Mouse (Mus musculus): ENCODE results near the gene Ccdc28a. TPM values are rescaled to one million over a fixed set of nuclear protein-coding genes. Genes with fewer than 3 reads are reported as not detected.

Ccdc28a gene
- polyA plus RNA-seq, 1 experiment from 2014 or later: 10.2 TPM

DNA sequence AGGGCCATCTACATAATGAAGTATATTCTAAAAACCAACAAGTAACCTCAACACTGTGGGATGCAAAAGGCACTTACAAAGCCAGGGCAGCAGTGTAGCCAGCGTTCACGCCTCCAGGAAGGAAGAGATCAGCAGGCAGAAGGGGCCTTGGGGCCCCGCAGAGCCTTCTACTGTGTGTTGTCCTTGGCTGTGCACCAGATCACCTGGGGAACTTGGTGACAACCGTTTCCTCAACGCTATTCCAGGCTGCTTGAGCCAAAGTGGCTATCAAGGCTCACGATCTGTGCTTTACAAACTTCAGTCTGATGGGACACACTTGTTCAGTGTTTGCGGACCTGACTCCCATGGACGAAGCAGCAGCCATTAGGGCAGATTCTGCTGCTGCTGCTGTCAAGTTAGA is 43.1 kb downstream of the Ccdc28a start:
- H3K4me2 ChIP-seq: no peak overlapping the region
- 0 out of 2 replicates have a peak, but pooled peaks cover 11% of the 10 kb centered on the region for H3K4me1 ChIP-seq
- no peaks in the 10 kb centered on the region for H3K9me3 ChIP-seq
- H3K9ac ChIP-seq: no peak overlapping the region
- no peak for ATAC-seq (ENCODE audit: borderline replicate concordance, extremely low read depth, low FRiP score, low TSS enrichment)
- no peaks in the 10 kb centered on the region for H3K27me3 ChIP-seq
- no peak overlapping the region for H3K4me3 ChIP-seq
- 18% methylated on average over 8 of the region's 8 CpGs for WGBS
- no peak overlapping the region for H3K27ac ChIP-seq
- H3K36me3 ChIP-seq: no peaks in the 10 kb centered on the region

DNA sequence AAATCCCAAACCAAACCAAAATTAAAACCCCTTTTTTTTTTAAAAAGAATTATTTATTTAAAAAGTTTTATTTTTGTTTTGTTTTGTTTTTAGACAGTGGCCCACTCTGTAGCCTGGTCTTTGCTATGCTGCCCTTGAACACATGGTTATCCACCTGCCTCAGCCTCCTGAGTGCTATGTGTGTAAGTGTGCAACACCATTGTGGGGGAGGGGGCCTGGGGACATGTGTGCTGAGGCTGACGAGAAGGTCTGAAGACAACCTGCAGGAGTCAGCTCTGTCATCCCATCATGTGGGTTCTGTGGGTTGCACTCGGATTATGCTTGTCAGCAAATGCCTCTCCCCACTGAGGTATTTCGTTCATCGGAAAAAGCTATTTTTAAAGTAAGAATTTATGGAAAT is 45.3 kb downstream of the Ccdc28a start:
- 73% methylated on average over 4 of the region's 4 CpGs for WGBS
- 0 out of 2 replicates have a peak, but pooled peaks cover 11% of the 10 kb centered on the region for H3K4me1 ChIP-seq
- H3K36me3 ChIP-seq: no peaks in the 10 kb centered on the region
- H3K9me3 ChIP-seq: no peaks in the 10 kb centered on the region
- no peak overlapping the region for H3K27ac ChIP-seq
- H3K4me3 ChIP-seq: no peak overlapping the region
- H3K9ac ChIP-seq: no peak overlapping the region
- no peak for ATAC-seq (ENCODE audit: borderline replicate concordance, extremely low read depth, low FRiP score, low TSS enrichment)
- H3K4me2 ChIP-seq: no peak overlapping the region
- H3K27me3 ChIP-seq: no peaks in the 10 kb centered on the region

- no peaks in the 10 kb centered on the region for H3K9me3 ChIP-seq
- H3K4me2 ChIP-seq: no peak overlapping the region
- 59% methylated on average over 6 of the region's 6 CpGs for WGBS
- H3K4me1 ChIP-seq: 0 out of 2 replicates have a peak, but pooled peaks cover 5% of the 10 kb centered on the region
- no peak for ATAC-seq (ENCODE audit: borderline replicate concordance, extremely low read depth, low FRiP score, low TSS enrichment)
- no peaks in the 10 kb centered on the region for H3K36me3 ChIP-seq
- no peak overlapping the region for H3K27ac ChIP-seq
- no peak overlapping the region for H3K9ac ChIP-seq
- no peak overlapping the region for H3K4me3 ChIP-seq
- H3K27me3 ChIP-seq: no peaks in the 10 kb centered on the region
These were observed 46.2 kb downstream of the Ccdc28a start for GRCm38 (mm10) chr10:18188564-18188963.

DNA sequence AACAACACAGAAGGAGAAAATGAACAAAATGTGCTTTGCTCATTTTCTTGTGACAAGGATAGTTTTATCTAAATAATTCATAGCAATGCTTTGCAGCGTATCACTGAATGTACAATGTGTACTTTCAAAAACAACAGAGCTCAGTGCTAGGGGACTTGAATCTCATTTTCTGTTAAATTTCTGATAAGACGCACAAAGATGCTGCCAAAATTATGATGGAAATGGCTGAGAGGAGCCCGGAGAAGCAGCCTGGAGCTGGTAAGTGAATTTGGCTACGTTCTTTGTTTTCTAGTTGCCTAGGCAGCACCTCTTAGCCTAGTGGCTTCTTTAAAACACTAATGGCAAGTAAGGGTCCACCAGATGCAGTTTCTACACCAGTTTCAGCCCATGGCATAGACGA is 52.6 kb downstream of the Ccdc28a start:
- Histone ChIP-seq H3K4me3 (no peak overlapping the region), H3K36me3 (no peaks in the 10 kb centered on the region), H3K27ac (no peak overlapping the region), H3K4me1 (no peaks in the 10 kb centered on the region), H3K27me3 (no peaks in the 10 kb centered on the region), H3K9me3 (no peaks in the 10 kb centered on the region), H3K4me2 (no peak overlapping the region), H3K9ac (no peak overlapping the region)
- no peak for ATAC-seq (ENCODE audit: borderline replicate concordance, extremely low read depth, low FRiP score, low TSS enrichment)
- 66% methylated on average over 5 of the region's 5 CpGs for WGBS

GRCm38 (mm10) chr10:18177304-18177703 is 57.5 kb downstream of the Ccdc28a start:
- 29% methylated on average over 2 of the region's 2 CpGs for WGBS
- no peaks in the 10 kb centered on the region for H3K36me3 ChIP-seq
- no peak overlapping the region for H3K9ac ChIP-seq
- no peaks in the 10 kb centered on the region for H3K9me3 ChIP-seq
- H3K4me2 ChIP-seq: no peak overlapping the region
- H3K27ac ChIP-seq: no peak overlapping the region
- no peak overlapping the region for H3K4me3 ChIP-seq
- peak; percentile 59; the same call in 1 of the 2 replicates for ATAC-seq (ENCODE audit: borderline replicate concordance, extremely low read depth, low FRiP score, low TSS enrichment)
- H3K27me3 ChIP-seq: no peaks in the 10 kb centered on the region
- no peaks in the 10 kb centered on the region for H3K4me1 ChIP-seq

- Histone ChIP-seq H3K4me1 (no peaks in the 10 kb centered on the region), H3K27me3 (no peaks in the 10 kb centered on the region), H3K9ac (no peak overlapping the region), H3K36me3 (no peaks in the 10 kb centered on the region), H3K9me3 (no peaks in the 10 kb centered on the region), H3K4me2 (no peak overlapping the region), H3K27ac (no peak overlapping the region), H3K4me3 (no peak overlapping the region)
- WGBS: 85% methylated on average over 7 of the region's 7 CpGs
- ATAC-seq (ENCODE audit: borderline replicate concordance, extremely low read depth, low FRiP score, low TSS enrichment): no peak
These were observed 58.1 kb downstream of the Ccdc28a start for GRCm38 (mm10) chr10:18176722-18177121.

DNA sequence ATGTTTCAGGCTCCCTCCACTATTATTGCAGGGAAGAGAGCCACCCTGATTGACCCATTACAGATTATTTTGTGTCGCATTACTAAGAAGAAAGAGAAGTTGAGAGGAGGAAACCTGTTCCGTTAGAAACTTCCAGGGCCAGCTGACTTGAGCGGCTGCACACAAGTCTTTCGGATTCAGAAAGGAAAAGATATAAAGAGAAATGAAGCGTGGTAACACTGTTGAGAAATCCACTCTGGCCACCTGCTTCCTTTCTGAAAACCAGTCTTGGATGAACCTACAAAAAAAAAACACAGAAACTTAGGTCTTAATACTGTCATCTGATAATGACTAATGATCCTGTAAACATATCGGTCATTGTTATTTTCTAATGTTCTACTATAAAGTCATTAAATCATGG is 59.7 kb downstream of the Ccdc28a start:
- H3K27ac ChIP-seq: no peak overlapping the region
- ATAC-seq (ENCODE audit: borderline replicate concordance, extremely low read depth, low FRiP score, low TSS enrichment): no peak
- no peaks in the 10 kb centered on the region for H3K9me3 ChIP-seq
- WGBS: 86% methylated on average over 6 of the region's 6 CpGs
- H3K27me3 ChIP-seq: no peaks in the 10 kb centered on the region
- no peak overlapping the region for H3K4me3 ChIP-seq
- H3K4me2 ChIP-seq: no peak overlapping the region
- no peaks in the 10 kb centered on the region for H3K36me3 ChIP-seq
- H3K9ac ChIP-seq: no peak overlapping the region
- no peaks in the 10 kb centered on the region for H3K4me1 ChIP-seq

Other genes with a start within 250 kb of the Ccdc28a start
- gene Abracl, start 211.7 kb downstream of the Ccdc28a start, polyA plus RNA-seq (2015; fragmentation: Nextera tagmentation; extraction: Ambion mirVana): 127 and 136 TPM in 2 replicates
- 21.2 and 21.9 TPM in 2 replicates for gene Reps1, start 179.1 kb downstream of the Ccdc28a start, polyA plus RNA-seq (2015; fragmentation: Nextera tagmentation; extraction: Ambion mirVana)
- 0.39 and 0.55 TPM in 2 replicates for gene Ect2l, start 24.1 kb downstream of the Ccdc28a start, polyA plus RNA-seq (2015; fragmentation: Nextera tagmentation; extraction: Ambion mirVana)
- gene Nhsl1, start 84.0 kb upstream of the Ccdc28a start, polyA plus RNA-seq (2015; fragmentation: Nextera tagmentation; extraction: Ambion mirVana): 3.9 and 4.4 TPM in 2 replicates